Mouse (Mus musculus) embryonic facial prominence, embryonic 14.5 days (tissue): Measurements from ENCODE around the gene Tbl1xr1. TPM values are rescaled to one million over a fixed set of nuclear protein-coding genes. Genes with fewer than 3 reads are reported as not detected.

Experiments used
- ATAC-seq: fragments of 200-750 bp; cut with Nextera tagmentation; 2 replicates; pipeline ENCODE4 v1.8.0; 2017; ENCODE audit warnings: low read depth, moderate number of reproducible peaks, moderate TSS enrichment
- DNase-seq: peaks from one replicate; pipeline ENCODE4 v3.0.0-alpha.2; 2015; ENCODE audit warnings: low spot score
- H3K27ac ChIP-seq: fragments of 300-500 bp; sonication (generic); replicated peaks from 2 replicates; pipeline ENCODE4 v1.5.1; 2014; ENCODE audit warnings: low read depth, mild to moderate bottlenecking, low read length, moderate library complexity
- H3K27me3 ChIP-seq: fragments of 300-500 bp; sonication (generic); replicated peaks from 2 replicates; pipeline ENCODE4 v1.6.1; 2014; ENCODE audit warnings: low read length; ENCODE audit not compliant: control insufficient read depth, insufficient read depth
- H3K36me3 ChIP-seq: fragments of 300-500 bp; sonication (generic); 2 replicates; pipeline ENCODE4 v1.6.1; 2014; ENCODE audit warnings: low read length, mixed read lengths; ENCODE audit not compliant: control insufficient read depth, insufficient read depth
- H3K4me1 ChIP-seq: fragments of 300-500 bp; sonication (generic); 2 replicates; pipeline ENCODE4 v1.6.1; 2014; ENCODE audit warnings: antibody characterized with exemption, low read length; ENCODE audit not compliant: control insufficient read depth, insufficient read depth
- H3K4me2 ChIP-seq: fragments of 300-500 bp; sonication (generic); 2 replicates; pipeline ENCODE4 v1.6.1; 2014; ENCODE audit warnings: low read depth, mild to moderate bottlenecking, low read length, moderate library complexity, mixed read lengths
- H3K4me3 ChIP-seq: fragments of 300-500 bp; sonication (generic); 2 replicates; pipeline ENCODE4 v1.5.1; 2014; ENCODE audit warnings: low read depth, mild to moderate bottlenecking, low read length
- H3K9ac ChIP-seq: fragments of 300-500 bp; sonication (generic); 2 replicates; pipeline ENCODE4 v1.6.1; 2014; ENCODE audit warnings: low read depth, mild to moderate bottlenecking, low read length, moderate library complexity, mixed read lengths
- H3K9me3 ChIP-seq: fragments of 300-500 bp; sonication (generic); 2 replicates; pipeline ENCODE4 v1.6.1; 2016; ENCODE audit warnings: low read length; ENCODE audit not compliant: control insufficient read depth
- WGBS: fragments of 180-500 bp; shearing (Covaris S2); extraction: QIAGEN DNeasy Blood & Tissue Kit; methylation state at CpG from one replicate; pipeline ENCODE4 v1.1.7; 2014; 5-methylcytosine and 5-hydroxymethylcytosine counted together
- polyA plus RNA-seq: library from polyadenylated mRNA; unstranded; fragments of >200 nt; fragmentation: Nextera tagmentation; extraction: Ambion mirVana; gene quantifications from 2 replicates; pipeline ENCODE4 v1.2.1, GENCODE M21; 2014

Tbl1xr1 gene
- polyA plus RNA-seq, 1 experiment from 2014 or later, result 20.8 TPM

GRCm38 (mm10) chr3:22068621-22069020 is 7.8 kb upstream of the Tbl1xr1 start:
- Histone ChIP-seq H3K27ac (no peak overlapping the region), H3K9ac (no peak overlapping the region), H3K4me2 (no peak overlapping the region), H3K4me3 (no peak overlapping the region), H3K4me1 (no peaks in the 10 kb centered on the region), H3K27me3 (no peaks in the 10 kb centered on the region), H3K9me3 (no peaks in the 10 kb centered on the region), H3K36me3 (no peaks in the 10 kb centered on the region)
- ATAC-seq (no peak), DNase-seq (no peak)
- WGBS, result 74% methylated on average over 5 of the region's 5 CpGs

- H3K27ac ChIP-seq, result no peak overlapping the region
- 0 out of 2 replicates have a peak overlapping the region, but pooled peaks have one; percentile 93 for H3K4me3 ChIP-seq
- 73% methylated on average over 1 of the region's 1 CpGs for WGBS
- H3K4me2 ChIP-seq, result no peak overlapping the region; the same call in 1 of the 2 replicates
- peaks cover 22% of the 10 kb centered on the region for H3K4me1 ChIP-seq
- ATAC-seq, result no peak
- no peak overlapping the region for H3K9ac ChIP-seq
- no peaks in the 10 kb centered on the region for H3K9me3 ChIP-seq
- no peak for DNase-seq
- H3K36me3 ChIP-seq, result no peaks in the 10 kb centered on the region
- H3K27me3 ChIP-seq, result no peaks in the 10 kb centered on the region
These were observed 2.5 kb upstream of the Tbl1xr1 start for GRCm38 (mm10) chr3:22073916-22074315.

- H3K4me2 ChIP-seq, result peak overlapping the region; percentile 73
- peaks cover 29% of the 10 kb centered on the region for H3K4me1 ChIP-seq
- WGBS, result 30% methylated on average over 11 of the region's 11 CpGs
- DNase-seq, result peak; percentile 61
- H3K9ac ChIP-seq, result no peak overlapping the region
- no peaks in the 10 kb centered on the region for H3K9me3 ChIP-seq
- H3K27me3 ChIP-seq, result no peaks in the 10 kb centered on the region
- peak overlapping the region; percentile 93 for H3K4me3 ChIP-seq
- no peak for ATAC-seq
- H3K36me3 ChIP-seq, result 0 out of 2 replicates have a peak, but pooled peaks cover 5% of the 10 kb centered on the region
- H3K27ac ChIP-seq, result peak overlapping the region; percentile 99; the same call in 1 of the 2 replicates
These were observed 1.7 kb upstream of the Tbl1xr1 start for GRCm38 (mm10) chr3:22074591-22075294.

DNA sequence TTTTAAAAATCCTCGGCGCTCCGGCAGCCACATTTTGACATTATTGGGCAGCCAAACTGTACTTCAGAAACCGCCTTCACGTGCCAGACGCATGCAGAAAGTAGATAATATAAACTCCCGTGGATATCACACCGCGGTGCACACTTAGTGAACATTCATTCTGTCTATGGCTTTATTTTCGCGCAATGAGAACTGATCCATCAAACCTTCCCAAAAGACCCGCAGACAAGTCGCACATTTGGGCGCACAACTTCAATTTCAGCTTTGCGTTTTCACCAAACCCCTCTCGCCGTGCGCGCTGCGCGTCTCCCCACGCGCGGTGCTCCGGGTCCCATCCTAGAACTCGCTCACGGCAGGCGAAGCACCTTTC is 950 bp upstream of the Tbl1xr1 start:
- Histone ChIP-seq H3K9ac (peak overlapping the region; percentile 98), H3K27me3 (no peaks in the 10 kb centered on the region), H3K9me3 (no peaks in the 10 kb centered on the region), H3K4me1 (peaks cover 29% of the 10 kb centered on the region), H3K4me2 (peak overlapping the region; percentile 73), H3K36me3 (0 out of 2 replicates have a peak, but pooled peaks cover 5% of the 10 kb centered on the region), H3K4me3 (peak overlapping the region; percentile 93), H3K27ac (peak overlapping the region; percentile 99)
- under 1% methylated on average over 28 of the region's 28 CpGs for WGBS
- peak; percentile 43 for DNase-seq
- no peak for ATAC-seq

- 2% methylated on average over 38 of the region's 70 CpGs for WGBS
- H3K27ac ChIP-seq, result peak overlapping the region; percentile 99
- no peaks in the 10 kb centered on the region for H3K9me3 ChIP-seq
- 0 out of 2 replicates have a peak, but pooled peaks cover 5% of the 10 kb centered on the region for H3K36me3 ChIP-seq
- peaks cover 30% of the 10 kb centered on the region for H3K4me1 ChIP-seq
- peak overlapping the region; percentile 98 for H3K9ac ChIP-seq
- H3K4me2 ChIP-seq, result peak overlapping the region; percentile 73
- ATAC-seq (peak; percentile 89), DNase-seq (peak; percentile 95)
- H3K4me3 ChIP-seq, result peak overlapping the region; percentile 93
- H3K27me3 ChIP-seq, result no peaks in the 10 kb centered on the region
These were observed 428 bp upstream of the Tbl1xr1 start for GRCm38 (mm10) chr3:22075887-22076560.

GRCm38 (mm10) chr3:22076936-22077656 is 644 bp downstream of the Tbl1xr1 start:
- H3K36me3 ChIP-seq, result 0 out of 2 replicates have a peak, but pooled peaks cover 5% of the 10 kb centered on the region
- peak; percentile 62 for ATAC-seq
- peak overlapping the region; percentile 73 for H3K4me2 ChIP-seq
- H3K4me1 ChIP-seq, result peaks cover 39% of the 10 kb centered on the region
- H3K27me3 ChIP-seq, result no peaks in the 10 kb centered on the region
- peak; percentile 49 for DNase-seq
- peak overlapping the region; percentile 98 for H3K9ac ChIP-seq
- WGBS, result 0% methylated on average over 16 of the region's 64 CpGs
- no peaks in the 10 kb centered on the region for H3K9me3 ChIP-seq
- H3K27ac ChIP-seq, result peak overlapping the region; percentile 99
- peak overlapping the region; percentile 93 for H3K4me3 ChIP-seq

DNA sequence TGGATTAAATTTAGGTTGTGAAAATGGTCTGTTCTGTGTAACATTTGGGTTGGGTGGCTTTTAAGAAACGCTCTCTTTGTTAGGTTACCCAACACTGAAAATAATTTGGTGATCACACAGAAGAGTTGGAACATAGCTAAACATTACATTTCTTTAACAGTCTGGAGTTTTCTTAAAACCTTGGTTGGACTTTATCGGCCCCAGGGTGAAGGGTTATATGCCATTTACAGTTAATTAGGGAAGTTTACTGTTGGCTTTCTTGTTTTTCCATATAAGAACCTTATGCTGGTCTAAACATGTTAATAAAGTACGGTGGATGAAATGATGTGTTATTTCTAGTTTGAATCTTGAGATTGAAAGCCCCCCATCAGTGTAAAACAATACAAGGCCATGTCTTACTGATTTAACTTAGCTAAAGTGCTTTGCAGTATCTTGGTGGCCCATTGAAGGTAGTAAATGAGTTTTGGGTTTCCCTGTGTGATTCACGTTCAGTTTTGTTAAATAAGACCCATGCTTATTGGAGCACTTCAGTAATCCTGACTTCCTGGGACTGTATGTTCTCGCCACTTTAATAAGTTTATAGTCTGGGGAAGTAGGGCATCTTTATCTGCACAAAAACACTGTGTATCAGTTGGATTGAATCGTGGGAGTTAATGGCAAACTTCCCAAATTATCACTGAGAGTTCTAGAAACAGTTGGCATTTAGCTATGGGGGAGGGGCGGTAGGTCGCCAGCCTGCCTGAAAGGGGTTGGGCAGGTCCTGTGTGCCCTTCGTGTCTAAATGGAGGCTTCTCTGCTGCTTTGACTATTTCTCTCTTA is 1.4 kb downstream of the Tbl1xr1 start:
- ATAC-seq (no peak), DNase-seq (peak; percentile 43)
- no peaks in the 10 kb centered on the region for H3K27me3 ChIP-seq
- 0 out of 2 replicates have a peak, but pooled peaks cover 5% of the 10 kb centered on the region for H3K36me3 ChIP-seq
- H3K9ac ChIP-seq, result peak overlapping the region; percentile 98
- peak overlapping the region; percentile 93 for H3K4me3 ChIP-seq
- 3% methylated on average over 9 of the region's 9 CpGs for WGBS
- H3K4me1 ChIP-seq, result peaks cover 39% of the 10 kb centered on the region
- H3K4me2 ChIP-seq, result peak overlapping the region; percentile 73
- H3K27ac ChIP-seq, result peak overlapping the region; percentile 99
- H3K9me3 ChIP-seq, result no peaks in the 10 kb centered on the region

DNA sequence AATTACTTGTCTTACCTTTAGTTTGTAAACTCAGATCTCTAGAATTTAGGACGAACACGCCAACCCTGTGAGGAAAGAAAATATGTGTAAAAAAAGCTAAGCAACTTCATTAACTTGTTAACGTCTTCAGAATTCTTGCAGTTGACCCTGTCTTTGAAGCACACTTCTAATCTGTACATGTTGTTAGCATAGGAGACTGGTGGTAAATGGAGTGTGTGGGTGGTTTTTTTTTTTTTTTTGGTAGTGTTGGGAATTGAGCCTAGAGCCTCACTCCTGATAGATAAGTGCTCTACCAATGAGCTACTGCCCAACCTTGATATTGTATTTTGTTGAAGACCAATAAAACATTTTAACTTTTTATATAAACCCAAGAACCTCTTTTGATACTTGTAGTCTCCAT is 2.1 kb downstream of the Tbl1xr1 start:
- H3K9ac ChIP-seq, result peak overlapping the region; percentile 98; the same call in 1 of the 2 replicates

More for the DNA sequence above, 2.1 kb downstream of the Tbl1xr1 start:
- DNase-seq (no peak), ATAC-seq (no peak)
- H3K4me3 ChIP-seq, result peak overlapping the region; percentile 93
- no peaks in the 10 kb centered on the region for H3K27me3 ChIP-seq
- H3K36me3 ChIP-seq, result 0 out of 2 replicates have a peak, but pooled peaks cover 5% of the 10 kb centered on the region
- H3K9me3 ChIP-seq, result no peaks in the 10 kb centered on the region
- H3K4me1 ChIP-seq, result peaks cover 39% of the 10 kb centered on the region
- H3K4me2 ChIP-seq, result peak overlapping the region; percentile 73
- 37% methylated on average over 3 of the region's 3 CpGs for WGBS
- no peak overlapping the region for H3K27ac ChIP-seq
